Mouse (Mus musculus): ENCODE results near the gene Gm5485.

Gene Gm5485

GRCm38 (mm10) chr16:48412246-48412645 is at the start of gene Gm5485:
TSS of gene Gm5485 (minus strand) at chr16:48412416.
- DNase-seq (ENCODE audit: low read depth) = no peak

DNA sequence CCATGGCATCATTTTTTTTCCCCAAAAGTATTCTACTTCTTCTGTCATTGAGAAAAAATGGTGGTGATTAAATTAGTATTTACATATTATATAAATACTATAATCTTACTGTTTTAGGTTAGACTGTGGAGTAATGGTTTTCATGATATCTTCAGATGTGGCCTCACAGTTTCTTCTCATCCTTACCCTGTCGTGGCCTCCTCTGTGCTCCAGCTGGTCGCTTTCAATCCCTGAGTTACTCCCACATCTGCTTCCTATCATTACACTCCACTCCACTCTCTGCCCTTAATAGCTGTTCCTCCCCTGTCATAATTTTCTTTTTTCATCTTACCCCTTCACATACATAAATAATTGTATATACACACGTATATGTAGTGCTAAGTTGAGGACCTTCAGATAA is 41.0 kb upstream of the Gm5485 start:
- DNase-seq (ENCODE audit: low read depth) = no peak

- no peak for DNase-seq (ENCODE audit: low read depth)
Measured at GRCm38 (mm10) chr16:48446161-48446925, 34.1 kb upstream of the Gm5485 start.

DNA sequence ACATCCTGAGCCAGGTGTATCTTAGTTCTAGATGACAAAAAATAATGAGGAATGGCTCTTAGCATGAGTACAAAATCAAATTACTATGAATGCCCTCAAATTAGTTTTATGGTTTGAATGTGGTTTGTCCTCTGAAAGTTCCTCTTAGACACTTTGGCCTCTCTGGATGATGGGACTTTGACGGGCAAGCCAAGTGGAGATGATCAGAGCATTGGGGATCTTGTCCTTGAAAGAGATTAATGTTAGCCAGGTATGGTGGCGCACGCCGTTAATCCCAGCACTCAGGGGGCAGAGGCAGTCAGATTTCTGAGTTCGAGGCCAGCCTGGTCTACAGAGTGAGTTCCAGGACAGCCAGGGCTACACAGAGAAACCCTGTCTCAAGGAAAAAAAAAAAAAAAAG is 32.4 kb upstream of the Gm5485 start:
- no peak for DNase-seq (ENCODE audit: low read depth)

DNA sequence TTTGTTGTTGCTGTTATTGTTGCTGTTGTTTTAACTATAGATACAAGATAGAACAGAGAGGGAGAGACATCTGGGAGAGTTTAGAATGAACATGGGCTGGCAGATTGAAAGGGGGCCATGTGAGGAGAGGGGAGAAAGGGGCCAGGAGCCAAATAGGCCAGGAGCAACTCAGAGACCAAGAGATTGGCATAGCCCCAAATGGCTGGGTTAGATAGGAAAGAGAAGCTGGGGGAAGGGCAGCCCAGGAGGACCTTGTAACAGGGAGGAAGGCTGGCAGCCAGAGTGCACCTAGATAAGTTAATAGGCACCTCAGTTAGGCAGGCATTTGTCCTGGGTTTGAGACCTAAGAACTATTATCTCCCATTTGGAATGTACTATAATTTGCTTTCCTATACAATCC is 25.3 kb upstream of the Gm5485 start:
- DNase-seq (ENCODE audit: low read depth) = no peak

DNA sequence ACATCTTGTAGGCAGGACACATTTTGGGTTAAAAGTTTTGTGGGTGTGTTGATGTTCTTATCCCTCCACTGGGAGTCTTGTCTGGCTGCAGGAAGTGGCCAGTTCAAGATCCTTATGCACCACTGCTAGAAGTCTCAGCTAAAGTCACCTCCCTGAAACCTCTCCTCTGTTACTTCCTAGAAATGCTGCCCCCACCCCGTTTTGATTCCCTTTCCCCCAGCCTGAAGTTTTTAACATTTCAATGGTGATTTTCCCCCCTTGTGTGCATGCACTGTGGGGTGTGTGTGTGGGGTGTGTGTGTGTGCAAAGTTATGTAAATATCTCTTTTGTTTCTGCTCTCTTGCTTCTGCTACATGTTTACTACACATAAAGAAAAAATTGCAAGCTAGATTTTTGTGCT is 23.2 kb upstream of the Gm5485 start:
- DNase-seq (ENCODE audit: low read depth) = no peak

DNA sequence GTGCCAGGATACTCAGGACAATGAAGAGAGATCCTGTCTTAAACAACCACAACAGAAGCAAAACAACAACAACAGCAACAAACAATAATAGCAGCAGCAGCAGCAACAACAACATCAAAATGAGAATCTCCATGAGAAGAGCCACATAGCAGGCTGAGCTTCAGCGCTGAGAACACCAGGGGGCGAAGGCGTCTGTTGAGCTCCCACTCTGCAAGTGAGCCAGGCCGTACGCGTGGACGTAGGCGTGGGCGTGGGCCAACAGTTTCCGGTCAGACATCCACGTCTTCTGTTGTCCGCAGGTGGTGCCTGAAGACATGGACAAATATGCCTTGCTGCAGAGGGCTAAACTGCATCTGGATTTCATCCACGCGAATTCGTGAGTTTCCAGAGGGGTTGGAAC is 18.8 kb upstream of the Gm5485 start, which contains the start of gene Morc1:
Morc1 (plus strand) TSS at position 211 of the 400 bp plus-strand sequence.
- DNase-seq (ENCODE audit: low read depth) = no peak

- DNase-seq (ENCODE audit: low read depth) = no peak
Measured at GRCm38 (mm10) chr16:48429427-48429826, 17.2 kb upstream of the Gm5485 start.

- DNase-seq (ENCODE audit: low read depth) = no peak
Measured at GRCm38 (mm10) chr16:48424069-48424468, 11.9 kb upstream of the Gm5485 start.

GRCm38 (mm10) chr16:48422501-48422900 is 10.3 kb upstream of the Gm5485 start:
- no peak for DNase-seq (ENCODE audit: low read depth)

GRCm38 (mm10) chr16:48419035-48419434 is 6.8 kb upstream of the Gm5485 start:
- DNase-seq (ENCODE audit: low read depth) = no peak

- no peak for DNase-seq (ENCODE audit: low read depth)
Measured at GRCm38 (mm10) chr16:48418557-48418956, 6.3 kb upstream of the Gm5485 start.

DNA sequence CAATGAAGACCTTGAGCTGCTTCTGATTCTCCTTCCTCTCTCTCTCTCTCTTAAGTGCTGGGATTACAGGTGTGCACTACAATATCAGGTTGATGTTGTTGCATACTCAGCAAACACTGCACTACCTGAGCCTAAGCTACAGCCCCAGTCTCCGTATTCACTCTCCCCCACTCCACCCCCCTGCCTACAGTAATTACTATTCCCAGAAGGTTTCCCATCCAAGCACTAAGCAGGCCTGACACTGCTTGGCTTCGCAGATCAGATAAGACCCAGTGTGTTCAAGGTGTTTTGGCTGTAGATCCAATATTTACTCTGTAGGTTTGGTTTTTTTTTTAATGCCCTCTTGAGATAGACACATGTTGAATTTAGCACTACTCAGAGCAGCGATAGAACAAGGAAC is 2.1 kb downstream of the Gm5485 start:
- no peak for DNase-seq (ENCODE audit: low read depth)

- no peak for DNase-seq (ENCODE audit: low read depth)
Measured at GRCm38 (mm10) chr16:48409580-48409979, 2.6 kb downstream of the Gm5485 start.

DNA sequence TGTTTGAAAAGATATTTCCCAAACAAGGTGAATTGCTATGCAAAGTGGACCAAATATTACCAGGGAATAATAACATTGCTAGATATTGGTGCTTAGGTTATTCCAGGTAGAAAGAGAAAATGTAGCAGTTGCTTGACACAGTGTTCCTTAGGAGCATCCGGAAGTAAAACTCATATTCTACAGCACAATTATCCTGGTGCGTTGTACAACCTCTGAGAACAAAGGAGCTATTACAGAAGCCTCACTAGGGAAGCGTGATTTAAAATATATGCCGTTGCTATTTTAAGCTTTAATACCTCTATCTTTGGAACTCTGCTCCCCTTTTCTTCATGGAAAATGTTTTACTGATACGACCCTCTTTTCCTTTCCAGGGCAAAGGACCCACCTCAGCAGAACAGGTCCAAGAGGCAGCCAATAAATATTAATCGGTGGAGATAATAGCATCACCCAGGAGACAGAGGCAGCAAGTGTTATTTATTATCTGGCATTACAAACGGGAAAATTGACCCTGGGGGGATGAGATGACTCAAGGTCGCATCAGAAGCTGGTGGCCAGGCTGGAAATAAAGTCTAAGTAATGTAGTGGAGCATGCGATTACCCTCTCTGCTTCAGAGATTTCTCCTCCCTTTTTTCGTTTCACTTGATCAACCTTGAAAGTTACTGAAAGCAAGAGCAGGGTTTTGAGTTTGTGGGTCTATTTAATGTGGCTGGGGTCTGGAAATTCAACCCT is 6.4 kb downstream of the Gm5485 start:
- no peak for DNase-seq (ENCODE audit: low read depth)

- no peak for DNase-seq (ENCODE audit: low read depth)
Measured at GRCm38 (mm10) chr16:48404009-48404408, 8.2 kb downstream of the Gm5485 start.

DNA sequence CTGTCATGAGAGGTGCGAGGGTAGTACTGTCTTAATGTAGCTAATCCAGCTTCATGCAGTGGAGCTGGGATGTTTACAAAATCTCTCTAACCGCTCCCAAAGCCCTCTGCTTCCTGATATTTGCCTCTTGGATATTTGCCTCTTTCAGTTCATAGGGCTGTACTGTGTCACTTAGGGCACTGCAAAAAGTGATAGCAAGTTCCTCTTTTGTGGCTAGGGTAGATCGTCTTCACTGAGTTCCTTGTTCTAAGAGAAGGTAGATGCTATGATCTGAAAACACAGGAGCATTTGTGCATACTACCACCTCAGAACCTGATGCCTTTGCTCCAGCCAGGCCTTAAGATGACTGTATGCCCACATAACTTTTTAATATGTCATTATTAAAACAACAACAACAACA is 8.8 kb downstream of the Gm5485 start:
- no peak for DNase-seq (ENCODE audit: low read depth)

DNA sequence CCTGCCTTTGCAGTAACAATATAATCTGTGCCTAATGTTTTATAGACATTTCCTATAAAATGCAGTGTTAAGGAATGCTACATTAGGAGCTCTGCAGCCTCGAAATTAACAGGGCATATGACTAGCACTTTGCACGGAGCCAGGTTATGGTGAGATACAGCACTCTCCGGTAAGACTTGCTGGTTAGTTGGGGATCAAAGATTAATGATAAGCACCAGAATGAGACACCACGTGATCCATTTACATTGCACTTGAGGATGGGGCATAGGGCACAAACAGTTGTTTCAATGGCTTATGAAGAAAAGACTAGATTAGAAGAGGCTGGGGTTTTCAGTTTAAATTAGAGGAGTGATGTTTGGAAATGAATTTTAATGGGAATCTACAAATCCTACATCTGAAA is 9.3 kb downstream of the Gm5485 start:
- no peak for DNase-seq (ENCODE audit: low read depth)

- DNase-seq (ENCODE audit: low read depth) = no peak
Measured at GRCm38 (mm10) chr16:48395278-48395677, 16.9 kb downstream of the Gm5485 start.

- no peak for DNase-seq (ENCODE audit: low read depth)
Measured at GRCm38 (mm10) chr16:48386982-48387381, 25.2 kb downstream of the Gm5485 start.

DNA sequence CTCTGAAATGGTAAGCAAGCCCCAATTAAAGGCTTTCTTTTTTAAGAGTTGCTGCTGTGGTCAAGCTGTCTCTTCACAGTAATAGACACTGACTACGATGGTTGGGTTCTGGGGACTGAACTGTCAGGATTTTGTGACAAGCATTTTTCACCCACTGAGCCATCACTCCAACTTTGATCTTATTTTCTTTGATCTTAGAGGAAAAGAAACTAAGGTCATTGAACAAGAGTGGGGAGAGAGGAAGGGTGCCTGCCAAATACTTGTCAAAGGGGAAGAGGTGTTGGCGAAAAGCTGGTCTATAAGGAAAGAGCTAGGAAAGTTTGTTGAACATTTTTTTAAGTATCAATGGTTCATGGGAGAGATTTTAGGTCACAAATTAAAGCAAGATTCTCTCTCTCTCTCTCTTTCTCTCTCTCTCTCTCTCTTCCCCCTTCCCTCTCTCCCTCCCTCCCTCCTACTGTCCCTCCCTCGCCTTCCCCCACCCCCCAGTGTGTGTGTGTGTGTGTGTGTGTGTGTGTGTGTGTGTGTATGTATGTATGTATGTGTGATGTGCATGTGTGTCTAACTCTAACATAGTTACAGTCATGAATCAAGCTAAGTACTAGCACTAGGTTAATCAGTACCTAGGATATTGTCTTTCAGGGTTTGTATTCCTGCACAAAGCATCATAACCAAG is 28.5 kb downstream of the Gm5485 start:
- no peak for DNase-seq (ENCODE audit: low read depth)

GRCm38 (mm10) chr16:48373711-48374485 is 38.3 kb downstream of the Gm5485 start:
- DNase-seq (ENCODE audit: low read depth) = no peak
